Mouse (Mus musculus) forebrain, embryonic 16.5 days (tissue): ENCODE results near the gene Kcp. TPM values are rescaled to one million over a fixed set of nuclear protein-coding genes. Genes with fewer than 3 reads are reported as not detected.

Experiments
- ATAC-seq: fragments of 200-750 bp; cut with Nextera tagmentation; 2 replicates; pipeline ENCODE4 v1.8.0; 2017; ENCODE audit warnings: mild to moderate bottlenecking, moderate library complexity
- H3K27ac ChIP-seq: fragments of 300-500 bp; sonication (generic); 2 replicates; pipeline ENCODE4 v1.5.1; 2014; ENCODE audit warnings: low read length, control low read depth
- H3K27me3 ChIP-seq: fragments of 300-500 bp; sonication (generic); replicated peaks from 2 replicates; pipeline ENCODE4 v1.6.1; 2014; ENCODE audit warnings: low read length; ENCODE audit not compliant: control insufficient read depth, insufficient read depth
- H3K36me3 ChIP-seq: fragments of 300-500 bp; sonication (generic); 2 replicates; pipeline ENCODE4 v1.6.1; 2014; ENCODE audit not compliant: control insufficient read depth, insufficient read depth
- H3K4me1 ChIP-seq: fragments of 300-500 bp; sonication (generic); replicated peaks from 2 replicates; pipeline ENCODE4 v1.6.1; 2014; ENCODE audit warnings: low read length; ENCODE audit not compliant: control insufficient read depth, insufficient read depth
- H3K4me2 ChIP-seq: fragments of 300-500 bp; sonication (generic); 2 replicates; pipeline ENCODE4 v1.6.1; 2014; ENCODE audit warnings: mild to moderate bottlenecking, low read length, control low read depth
- H3K4me3 ChIP-seq: fragments of 300-500 bp; sonication (generic); replicated peaks from 2 replicates; pipeline ENCODE4 v1.5.1; 2014; ENCODE audit warnings: mild to moderate bottlenecking, low read length, control low read depth
- H3K9ac ChIP-seq: fragments of 300-500 bp; sonication (generic); replicated peaks from 2 replicates; pipeline ENCODE4 v1.6.1; 2014; ENCODE audit warnings: low read depth, low read length, control low read depth
- H3K9me3 ChIP-seq: fragments of 300-500 bp; sonication (generic); 2 replicates; pipeline ENCODE4 v1.6.1; 2016; ENCODE audit warnings: low read length; ENCODE audit not compliant: control insufficient read depth
- WGBS: fragments of 180-500 bp; shearing (Covaris S2); extraction: QIAGEN DNeasy Blood & Tissue Kit; methylation state at CpG from one replicate; pipeline ENCODE4 v1.1.7; 2014; 5-methylcytosine and 5-hydroxymethylcytosine counted together
- polyA plus RNA-seq: library from polyadenylated mRNA; unstranded; fragments of >200 nt; fragmentation: Nextera tagmentation; extraction: Ambion mirVana; gene quantifications from 2 replicates; pipeline ENCODE4 v1.2.1, GENCODE M21; 2015

Gene Kcp
- 15.4 and 17.1 TPM in 2 replicates for polyA plus RNA-seq

DNA sequence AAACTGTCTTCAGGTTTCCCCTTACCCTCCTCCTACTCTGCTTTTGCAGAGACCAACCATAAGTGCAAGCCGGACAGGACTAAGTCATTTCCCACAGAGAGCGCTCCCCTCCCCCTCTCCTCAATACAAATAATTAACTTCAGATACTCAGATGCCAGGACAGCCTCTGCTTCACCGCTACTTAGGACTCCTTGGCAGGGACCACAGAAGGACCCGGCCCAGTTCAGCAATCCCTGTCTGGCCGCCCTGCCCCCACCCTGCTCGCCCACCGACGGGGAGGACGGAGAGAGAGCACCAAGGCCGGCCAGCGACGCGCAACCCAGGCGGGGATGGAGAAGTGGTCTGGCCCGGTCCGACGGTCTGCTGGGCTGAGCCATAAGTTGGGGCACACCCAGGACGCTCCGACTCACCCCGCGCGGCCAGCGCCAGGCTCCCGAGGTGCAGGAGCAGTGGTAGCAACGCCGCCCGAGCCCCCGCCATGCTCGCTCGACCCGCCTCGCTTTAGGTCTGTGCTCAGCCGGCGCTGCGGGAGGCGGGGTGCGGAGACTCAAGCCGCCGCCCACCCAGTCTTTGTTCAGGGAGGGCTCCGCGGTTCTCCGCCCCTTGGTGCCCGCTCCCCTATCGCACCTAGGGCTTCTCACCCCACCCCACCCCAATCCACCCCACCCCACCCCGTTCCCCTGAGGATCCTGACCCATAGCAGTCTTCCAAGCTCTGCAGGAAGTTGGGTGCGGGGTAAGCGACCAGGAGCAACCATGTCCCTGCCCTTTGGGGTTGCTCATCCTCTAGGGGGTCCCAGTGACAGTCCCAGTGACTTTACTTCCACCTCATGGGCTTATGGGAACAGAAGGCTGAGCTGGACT is at the start of gene Kcp:
TSS of gene Kcp (minus strand) at position 506 of the 863 bp plus-strand sequence.
- no peaks in the 10 kb centered on the region for H3K9me3 ChIP-seq
- H3K4me3 ChIP-seq: peak within 1 kb of the TSS; percentile 53
- peaks cover 3% of the 10 kb centered on the region; the same call in 1 of the 2 replicates for H3K4me1 ChIP-seq
- peaks cover 15% of the 10 kb centered on the region for H3K27me3 ChIP-seq
- H3K4me2 ChIP-seq: peak within 1 kb of the TSS; percentile 61
- no peaks in the 10 kb centered on the region for H3K36me3 ChIP-seq
- peak within 1 kb of the TSS; percentile 61 for H3K9ac ChIP-seq
- peak; percentile 61 for ATAC-seq
- no peak within 1 kb of the TSS for H3K27ac ChIP-seq
- WGBS: under 1% methylated on average over 40 of the region's 47 CpGs

DNA sequence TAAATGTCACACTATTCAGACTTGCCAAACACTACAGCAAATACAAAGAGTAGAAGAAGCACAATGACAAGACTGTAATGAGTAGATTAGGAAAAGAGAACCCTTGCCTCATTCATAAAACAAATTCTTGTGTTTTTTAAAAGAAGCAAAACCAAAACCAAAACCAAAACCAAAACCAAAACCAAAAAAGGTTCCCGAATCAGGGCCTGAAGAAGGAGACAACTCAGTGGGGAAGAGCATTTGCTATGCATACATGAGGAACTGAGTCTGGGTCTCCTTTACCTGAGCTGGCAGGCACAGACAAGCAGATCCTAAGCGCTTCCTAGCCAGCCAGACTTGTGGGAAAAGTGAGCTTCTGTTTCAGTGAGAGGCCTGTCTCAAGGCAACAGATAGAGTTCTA is 49.4 kb upstream of the Kcp start:
- Histone ChIP-seq H3K27ac (no peak overlapping the region), H3K27me3 (no peaks in the 10 kb centered on the region), H3K9ac (no peak overlapping the region), H3K36me3 (peaks cover 45% of the 10 kb centered on the region), H3K9me3 (no peaks in the 10 kb centered on the region), H3K4me2 (no peak overlapping the region), H3K4me1 (no peaks in the 10 kb centered on the region), H3K4me3 (no peak overlapping the region)
- 95% methylated on average over 2 of the region's 2 CpGs for WGBS
- ATAC-seq: no peak

DNA sequence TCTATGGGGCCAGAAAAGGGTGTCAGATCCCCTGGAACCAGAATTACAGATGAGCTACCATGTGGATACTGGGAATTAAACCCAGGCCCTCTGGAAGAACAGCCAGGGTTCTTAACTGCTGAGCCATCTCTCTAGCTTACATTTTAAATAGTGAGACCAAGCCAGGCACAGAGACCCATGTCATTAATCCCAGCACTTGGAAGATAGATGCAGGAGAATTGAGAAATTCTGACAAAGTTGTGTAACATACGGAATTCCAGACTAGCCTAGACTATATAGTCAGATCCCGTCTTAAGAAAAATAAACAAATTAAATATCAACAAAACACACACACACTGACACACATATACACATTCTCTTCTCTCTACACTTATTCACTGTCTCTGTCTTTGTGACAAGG is 44.8 kb upstream of the Kcp start:
- Histone ChIP-seq H3K9ac (no peak overlapping the region), H3K27ac (no peak overlapping the region), H3K4me3 (no peak overlapping the region), H3K4me1 (no peaks in the 10 kb centered on the region), H3K36me3 (peaks cover 51% of the 10 kb centered on the region), H3K4me2 (no peak overlapping the region), H3K27me3 (no peaks in the 10 kb centered on the region), H3K9me3 (no peaks in the 10 kb centered on the region)
- ATAC-seq: no peak
- 99% methylated on average over 2 of the region's 2 CpGs for WGBS

DNA sequence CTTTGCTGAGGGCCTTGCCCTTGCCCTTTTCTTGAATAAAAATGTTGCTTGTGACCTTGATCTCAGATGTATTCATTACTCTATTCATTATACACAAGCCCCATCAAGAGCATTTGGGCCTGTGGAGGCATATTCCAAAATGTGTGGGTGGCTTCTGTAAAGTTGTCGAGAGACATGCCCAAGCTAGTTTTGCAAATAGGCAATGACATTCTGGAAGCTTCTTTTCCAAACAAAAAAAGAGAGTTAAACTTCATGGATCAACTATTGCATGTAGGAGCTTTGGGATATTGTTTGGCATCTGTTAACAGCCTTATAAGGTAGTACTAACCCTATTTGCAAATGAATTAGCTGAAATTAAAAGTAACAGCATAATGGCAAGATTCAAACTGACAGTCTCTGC is 40.3 kb upstream of the Kcp start:
- no peaks in the 10 kb centered on the region for H3K9me3 ChIP-seq
- no peaks in the 10 kb centered on the region for H3K27me3 ChIP-seq
- H3K27ac ChIP-seq: no peak overlapping the region
- H3K4me3 ChIP-seq: no peak overlapping the region
- no peak for ATAC-seq
- peaks cover 51% of the 10 kb centered on the region for H3K36me3 ChIP-seq
- H3K4me1 ChIP-seq: no peaks in the 10 kb centered on the region
- H3K9ac ChIP-seq: no peak overlapping the region
- H3K4me2 ChIP-seq: no peak overlapping the region
- WGBS: 85% methylated on average over 1 of the region's 1 CpGs

DNA sequence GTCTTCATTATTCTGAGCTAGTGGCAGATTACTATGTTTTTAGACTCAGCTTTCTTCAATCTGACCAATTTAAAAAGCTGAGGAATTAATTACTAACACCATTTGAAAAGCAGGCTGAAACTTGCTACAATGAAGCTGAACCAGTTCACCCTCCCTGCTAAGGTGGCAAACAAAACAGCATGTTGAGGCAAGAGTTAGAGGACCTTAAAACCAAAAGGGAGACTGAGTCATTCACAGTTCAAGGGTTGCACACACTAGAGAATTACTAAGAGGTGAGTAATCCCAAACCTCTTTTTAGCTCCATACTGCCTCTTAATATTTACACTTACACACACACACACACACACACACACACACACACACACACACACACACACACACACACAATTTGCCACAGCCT is 39.8 kb upstream of the Kcp start:
- ATAC-seq: no peak
- Histone ChIP-seq H3K36me3 (peaks cover 56% of the 10 kb centered on the region), H3K4me2 (no peak overlapping the region), H3K4me3 (no peak overlapping the region), H3K9ac (no peak overlapping the region), H3K4me1 (no peaks in the 10 kb centered on the region), H3K9me3 (no peaks in the 10 kb centered on the region), H3K27me3 (no peaks in the 10 kb centered on the region), H3K27ac (no peak overlapping the region)

DNA sequence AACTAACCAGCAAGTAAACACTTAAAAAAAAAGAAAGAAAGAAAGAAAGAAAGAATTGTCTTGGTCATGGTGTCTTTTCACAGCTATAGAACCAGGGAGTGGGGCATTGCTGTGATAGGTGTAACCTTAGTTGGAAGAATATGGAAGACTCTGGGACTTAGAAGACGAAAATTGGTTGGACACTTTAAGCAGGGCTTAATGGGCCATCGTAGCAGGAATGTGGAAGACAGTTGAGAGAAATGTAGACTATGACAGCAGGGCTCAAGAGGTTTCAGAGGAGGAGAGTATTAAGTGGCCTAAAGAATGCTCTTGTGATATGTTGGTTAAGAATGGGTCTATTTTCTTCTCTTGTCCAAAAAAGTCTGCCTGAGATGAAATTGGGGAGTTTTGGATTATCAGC is 37.9 kb upstream of the Kcp start:
- Histone ChIP-seq H3K9ac (no peak overlapping the region), H3K4me1 (no peaks in the 10 kb centered on the region), H3K36me3 (peaks cover 48% of the 10 kb centered on the region), H3K27me3 (no peaks in the 10 kb centered on the region), H3K9me3 (no peaks in the 10 kb centered on the region), H3K4me2 (no peak overlapping the region), H3K4me3 (no peak overlapping the region), H3K27ac (no peak overlapping the region)
- ATAC-seq: no peak
- 97% methylated on average over 2 of the region's 2 CpGs for WGBS

DNA sequence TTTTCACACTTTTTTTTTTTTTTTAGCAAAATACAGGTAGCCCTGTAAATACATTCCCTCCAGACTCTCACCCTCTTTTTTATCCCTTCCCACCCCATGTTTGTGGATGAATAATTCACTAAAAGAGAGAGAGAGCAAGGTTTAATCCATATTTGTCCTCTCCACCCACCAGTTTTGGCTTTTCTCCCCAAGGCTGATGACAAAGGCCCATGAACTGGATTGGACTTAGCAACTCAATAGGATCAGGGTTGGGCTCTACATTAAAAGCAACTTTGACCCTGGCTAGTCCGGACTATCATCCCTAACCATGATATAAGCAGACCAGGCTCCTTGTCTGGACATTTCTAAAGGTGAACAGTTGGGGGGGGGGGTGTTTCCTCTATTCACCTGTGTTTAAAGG is 33.2 kb upstream of the Kcp start:
- Histone ChIP-seq H3K4me3 (no peak overlapping the region), H3K9me3 (no peaks in the 10 kb centered on the region), H3K4me2 (no peak overlapping the region), H3K4me1 (no peaks in the 10 kb centered on the region), H3K36me3 (peaks cover 31% of the 10 kb centered on the region), H3K27ac (no peak overlapping the region), H3K27me3 (no peaks in the 10 kb centered on the region), H3K9ac (no peak overlapping the region)
- 88% methylated on average over 1 of the region's 1 CpGs for WGBS
- ATAC-seq: no peak

DNA sequence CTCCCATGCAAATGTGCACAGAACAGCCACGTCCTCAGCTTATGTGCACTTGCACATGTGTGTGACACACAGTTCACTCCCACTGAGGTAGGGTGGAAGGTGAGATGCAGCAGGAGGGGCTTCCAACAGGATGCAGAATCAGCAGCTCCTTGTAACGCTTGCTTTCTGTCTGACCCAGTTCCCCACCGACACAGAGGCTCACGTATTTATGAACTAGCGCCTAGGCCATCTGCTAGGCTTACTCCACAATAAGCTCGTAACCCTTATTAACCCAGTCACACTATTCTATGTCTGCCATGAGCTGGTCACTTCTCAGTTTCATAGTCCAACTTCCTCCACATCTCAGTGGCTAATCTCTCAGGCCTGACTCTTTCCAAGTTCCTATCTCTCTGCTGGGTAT is 32.5 kb upstream of the Kcp start:
- 76% methylated on average over 6 of the region's 6 CpGs for WGBS
- H3K27me3 ChIP-seq: no peaks in the 10 kb centered on the region
- no peak overlapping the region for H3K4me2 ChIP-seq
- no peaks in the 10 kb centered on the region for H3K9me3 ChIP-seq
- no peaks in the 10 kb centered on the region for H3K4me1 ChIP-seq
- no peak overlapping the region for H3K4me3 ChIP-seq
- H3K27ac ChIP-seq: no peak overlapping the region
- no peak overlapping the region for H3K9ac ChIP-seq
- ATAC-seq: no peak
- peaks cover 24% of the 10 kb centered on the region for H3K36me3 ChIP-seq

DNA sequence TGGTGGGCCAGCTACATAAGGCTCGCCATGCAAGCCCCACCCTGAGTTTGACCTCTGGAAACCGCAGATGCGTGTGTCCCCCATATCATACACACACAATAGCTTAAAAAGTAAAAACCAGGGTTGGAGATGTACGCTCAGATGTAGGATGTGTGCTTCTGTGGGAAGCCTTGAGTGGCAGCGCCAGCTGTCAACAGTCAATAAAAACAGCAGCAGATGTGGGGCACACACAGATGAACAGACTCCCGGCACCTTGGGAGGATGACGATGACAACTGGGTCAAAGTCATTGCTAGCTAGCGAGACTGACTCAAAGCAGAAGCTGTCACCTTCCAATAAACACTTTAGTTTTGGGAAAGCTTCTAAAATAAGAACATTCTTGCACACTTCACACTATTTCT is 31.8 kb upstream of the Kcp start:
- Histone ChIP-seq H3K4me2 (no peak overlapping the region), H3K27ac (no peak overlapping the region), H3K4me1 (no peaks in the 10 kb centered on the region), H3K4me3 (no peak overlapping the region), H3K9me3 (no peaks in the 10 kb centered on the region), H3K36me3 (peaks cover 18% of the 10 kb centered on the region), H3K9ac (no peak overlapping the region), H3K27me3 (no peaks in the 10 kb centered on the region)
- whole genome bisulfite sequencing: 88% methylated on average over 8 of the region's 8 CpGs
- ATAC-seq: no peak
